Mouse (Mus musculus) myocyte (in vitro differentiated cells): ENCODE results near the gene Bcr.

Experiments
- CEBPB ChIP-seq: IDR thresholded peaks from 2 replicates; pipeline ENCODE4 v1.6.1; 2011; ENCODE audit warnings: mild to moderate bottlenecking, moderate library complexity; ENCODE audit not compliant: poor library complexity, insufficient read depth, severe bottlenecking
- E2F4 ChIP-seq: IDR thresholded peaks from one replicate; pipeline ENCODE4 v1.6.1; 2011; ENCODE audit warnings: mild to moderate bottlenecking, control low read depth, moderate library complexity; ENCODE audit not compliant: insufficient read depth
- MAX ChIP-seq: IDR thresholded peaks from one replicate; pipeline ENCODE4 v1.6.1; 2011; ENCODE audit warnings: low read depth, mild to moderate bottlenecking, control low read depth
- MYOG ChIP-seq, 3 experiments: IDR thresholded peaks; one replicate each; pipeline ENCODE4 v1.6.1; 2011; ENCODE audit warnings: control low read depth in 2 of 3, low read depth in 2 of 3, mild to moderate bottlenecking in 2 of 3; ENCODE audit not compliant: insufficient read length in 2 of 3, control insufficient read depth in 1 of 3, insufficient read depth in 1 of 3
- POLR2A ChIP-seq: IDR thresholded peaks from one replicate; pipeline ENCODE4 v1.6.1; 2011; ENCODE audit warnings: low read depth, mild to moderate bottlenecking, control low read depth, moderate library complexity; ENCODE audit not compliant: insufficient read length
- POLR2AphosphoS2 ChIP-seq: IDR thresholded peaks from one replicate; pipeline ENCODE4 v1.6.1; 2011; ENCODE audit warnings: low read depth, control low read depth; ENCODE audit not compliant: insufficient read length
- REST ChIP-seq: IDR thresholded peaks from one replicate; pipeline ENCODE4 v1.6.1; 2011; ENCODE audit warnings: mild to moderate bottlenecking, control low read depth, moderate library complexity; ENCODE audit not compliant: insufficient read depth, insufficient read length
- USF1 ChIP-seq: IDR thresholded peaks from one replicate; pipeline ENCODE4 v1.6.1; 2011; ENCODE audit warnings: low read depth, mild to moderate bottlenecking, control low read depth, moderate library complexity

DNA sequence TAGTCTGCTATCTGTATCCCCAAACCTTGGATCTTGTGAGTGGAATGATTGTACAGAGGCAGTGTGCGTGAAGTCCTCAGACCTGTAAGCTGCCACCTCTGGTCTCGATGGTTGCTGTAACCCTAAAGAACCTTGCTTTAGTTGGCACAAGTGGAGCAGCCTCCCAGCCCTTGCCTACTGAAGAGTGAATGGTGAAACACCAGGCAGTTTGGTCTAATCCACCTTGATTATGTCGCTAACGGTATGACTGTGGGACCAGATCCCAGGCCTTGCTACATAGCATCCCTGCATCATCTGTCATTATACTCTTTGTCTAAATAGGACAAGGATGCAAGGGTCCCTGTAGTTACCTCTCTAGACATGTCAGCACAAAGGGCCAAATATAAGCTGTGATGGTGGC lies 106.2 kb downstream of the Bcr start:
- TF ChIP-seq REST (no peak), POLR2AphosphoS2 (no peak), POLR2A (no peak), MAX (no peak), CEBPB (no peak), MYOG (IDR thresholded peaks at IDR 0.05; ENCODE audit: control insufficient read depth in 1 of 3, insufficient read depth in 1 of 3, insufficient read length in 2 of 3, low read depth in 2 of 3) (no peak), E2F4 (no peak), USF1 (no peak)
